ENCODE assay signal across 8 mouse cellular contexts in the genomic region with DNA sequence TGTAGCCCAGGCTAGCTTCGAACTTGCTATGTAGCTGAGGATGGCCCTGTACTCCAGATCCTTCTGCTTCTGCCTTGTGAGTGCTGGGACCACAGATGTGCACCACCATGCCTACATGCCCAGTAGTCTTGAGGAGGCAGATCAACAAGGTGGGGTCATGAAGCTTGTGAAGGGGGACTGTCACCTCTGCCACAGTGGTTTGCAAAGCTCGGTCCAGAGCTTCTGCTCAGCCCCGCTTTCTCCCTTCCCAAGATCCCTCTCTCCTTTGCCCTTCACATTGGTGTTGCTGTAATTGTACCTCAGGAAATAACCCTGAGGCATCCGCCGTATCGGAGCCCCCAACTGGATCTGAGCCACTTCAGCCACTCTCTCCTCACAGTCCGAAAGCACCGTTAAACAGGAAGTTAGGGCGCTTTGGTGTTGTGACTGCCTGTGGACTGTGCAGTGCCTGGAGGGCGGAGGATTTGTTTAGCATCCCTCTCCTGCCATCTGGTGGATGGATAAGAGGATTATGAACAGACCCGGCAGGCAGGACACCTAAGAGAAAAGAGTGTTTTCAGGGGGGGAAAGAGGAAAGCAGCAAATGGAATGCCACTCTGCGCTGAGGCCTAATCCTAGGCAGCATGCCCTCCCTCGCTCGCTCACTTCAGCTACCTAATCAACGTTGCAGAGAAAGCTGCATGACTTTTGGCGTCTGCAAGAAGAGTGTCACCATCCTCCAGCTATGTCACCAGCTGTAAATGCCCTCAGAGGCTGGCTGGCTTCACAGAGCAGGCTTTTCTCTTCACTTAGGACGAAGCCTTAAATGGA. TPM values are rescaled to one million over a fixed set of nuclear protein-coding genes. Genes with fewer than 3 reads are reported as not detected.
A peak's percentile ranks its signal among the peaks of the same experiment; 100 is the strongest.
DNase-seq lines count a peak whose midpoint lies in the region; ATAC-seq and TF ChIP-seq lines count a peak whose summit lies in the region.

No protein-coding gene starts in this region.

- no peaks in the 10 kb centered on the region for H3K4me1 ChIP-seq in intestine, postnatal 0 days (replicated peaks; ENCODE audit: control insufficient read depth, insufficient read depth, low read length)
- peaks cover 19% of the 10 kb centered on the region for H3K4me1 ChIP-seq in midbrain, embryonic 12.5 days

- peak; percentile 95 for TF ChIP-seq CTCF in intestine, postnatal 0 days (IDR thresholded peaks at IDR 0.05; ENCODE audit: low read depth)

- peak; percentile 99 for ATAC-seq in granulocyte monocyte progenitor cell, adult 5-6 weeks (replicated peaks; ENCODE audit: poor library complexity, severe bottlenecking)
- ATAC-seq in intestine, postnatal 0 days, result peak; percentile 79
- ATAC-seq in midbrain, embryonic 12.5 days (ENCODE audit: low FRiP score, low read depth), result peak; percentile 91

- H3K4me2 ChIP-seq in intestine, postnatal 0 days (replicated peaks; ENCODE audit: low read depth), result peak overlapping the region; percentile 58
- peak overlapping the region; percentile 51 for H3K4me2 ChIP-seq in midbrain, embryonic 12.5 days (replicated peaks)

- peak overlapping the region; percentile 38; the same call in 1 of the 2 replicates for H3K9ac ChIP-seq in intestine, postnatal 0 days (ENCODE audit: low read depth, low read length)
- H3K9ac ChIP-seq in midbrain, embryonic 12.5 days (replicated peaks), result 0 out of 2 replicates have a peak overlapping the region, but pooled peaks have one; percentile 37

- H3K36me3 ChIP-seq in intestine, postnatal 0 days (ENCODE audit: control insufficient read depth, insufficient read depth), result no peaks in the 10 kb centered on the region
- no peaks in the 10 kb centered on the region for H3K36me3 ChIP-seq in midbrain, embryonic 12.5 days

- 0 out of 2 replicates have a peak overlapping the region, but pooled peaks have one; percentile 12 for H3K4me3 ChIP-seq in intestine, postnatal 0 days (ENCODE audit: low read depth, low read length)
- H3K4me3 ChIP-seq in midbrain, embryonic 12.5 days, result peak overlapping the region; percentile 25; the same call in 1 of the 2 replicates

- no peaks in the 10 kb centered on the region for H3K27me3 ChIP-seq in intestine, postnatal 0 days (replicated peaks; ENCODE audit: control insufficient read depth, insufficient read depth, low read length)
- no peaks in the 10 kb centered on the region for H3K27me3 ChIP-seq in midbrain, embryonic 12.5 days

- H3K9me3 ChIP-seq in intestine, postnatal 0 days (ENCODE audit: control insufficient read depth), result no peaks in the 10 kb centered on the region
- H3K9me3 ChIP-seq in midbrain, embryonic 12.5 days, result no peaks in the 10 kb centered on the region

- intact Hi-C loops in left cerebral cortex, postnatal 4 days (cut with DNase I), result loop anchor here (5.0 kb wide), 1 partner anchor 63 kb away; no protein-coding TSS in a partner anchor

- H3K27ac ChIP-seq in intestine, postnatal 0 days (ENCODE audit: low read depth, low read length), result no peak overlapping the region
- H3K27ac ChIP-seq in midbrain, embryonic 12.5 days (replicated peaks), result peak overlapping the region; percentile 17; the same call in 1 of the 2 replicates

- WGBS in intestine, postnatal 0 days, result 20% methylated on average over 17 of the region's 17 CpGs
- 19% methylated on average over 17 of the region's 17 CpGs for WGBS in midbrain, embryonic 12.5 days

- peak; percentile 34 to 47 for DNase-seq in urinary bladder, adult 18-20 months (ENCODE audit: low spot score in 2 of 2)
- DNase-seq in urinary bladder, postnatal 10 days (ENCODE audit: low spot score), result no peak
- peak; percentile 77 for DNase-seq in embryo, embryonic 9.5 days (ENCODE audit: extremely low spot score)
- peak; percentile 70 for DNase-seq in left cerebral cortex, postnatal 4 days
- DNase-seq in skeletal muscle tissue, adult 2 months (ENCODE audit: low read depth, low spot score), result peak; percentile 70

RNA-seq across cellular contexts. Expression of gene Mmgt2, which starts 27.2 kb away (rescaled TPM):
- total RNA-seq in granulocyte monocyte progenitor cell, adult 5-6 weeks (2014; fragmentation: Nextera tagmentation), result 16.7 and 34.1 TPM in 2 replicates
- total RNA-seq in granulocyte monocyte progenitor cell, adult 5-6 weeks (2017), result 15.9 and 23.7 TPM in 2 replicates
- 62.2 and 67.7 TPM in 2 replicates for polyA plus RNA-seq in intestine, postnatal 0 days (2015; fragmentation: Nextera tagmentation; extraction: Ambion mirVana)
- total RNA-seq in left cerebral cortex, postnatal 4 days (2021), result 10 to 100 TPM; 18.1 to 19.6 TPM
- polyA plus RNA-seq in midbrain, embryonic 12.5 days (2016; fragmentation: Nextera tagmentation; extraction: Ambion mirVana), result 36.4 and 39.9 TPM in 2 replicates

RNA-seq across cellular contexts. Expression of gene Lrrc75a, which starts 27.4 kb away (rescaled TPM):
- 5.7 TPM in 2 replicates for total RNA-seq in granulocyte monocyte progenitor cell, adult 5-6 weeks (2014; fragmentation: Nextera tagmentation)
- total RNA-seq in granulocyte monocyte progenitor cell, adult 5-6 weeks (2017), result 3.6 and 5.4 TPM in 2 replicates
- 31.9 and 32.3 TPM in 2 replicates for polyA plus RNA-seq in intestine, postnatal 0 days (2015; fragmentation: Nextera tagmentation; extraction: Ambion mirVana)
- total RNA-seq in left cerebral cortex, postnatal 4 days (2021), result 10 to 100 TPM; 14.4 to 16.7 TPM
- polyA plus RNA-seq in midbrain, embryonic 12.5 days (2016; fragmentation: Nextera tagmentation; extraction: Ambion mirVana), result 12.8 and 16.6 TPM in 2 replicates

RNA-seq across cellular contexts. Expression of gene Zfp287, which starts 56.0 kb away (rescaled TPM):
- total RNA-seq in granulocyte monocyte progenitor cell, adult 5-6 weeks (2014; fragmentation: Nextera tagmentation), result 1.1 and 2.5 TPM in 2 replicates
- 0.56 and 1.9 TPM in 2 replicates for total RNA-seq in granulocyte monocyte progenitor cell, adult 5-6 weeks (2017)
- 1.5 and 2.3 TPM in 2 replicates for polyA plus RNA-seq in intestine, postnatal 0 days (2015; fragmentation: Nextera tagmentation; extraction: Ambion mirVana)
- total RNA-seq in left cerebral cortex, postnatal 4 days (2021), result 10 to 100 TPM; 23.7 to 24.4 TPM
- 20.4 and 21.1 TPM in 2 replicates for polyA plus RNA-seq in midbrain, embryonic 12.5 days (2016; fragmentation: Nextera tagmentation; extraction: Ambion mirVana)

Comparison
In these comparisons a context has a peak if more than half of its experiments do, and no peak if none do; other contexts are left out.
1. RNA of gene Zfp287, which starts 56.0 kb away (total RNA-seq): 23.7 to 24.4 TPM in left cerebral cortex, postnatal 4 days; 0.56 to 2.5 TPM in granulocyte monocyte progenitor cell, adult 5-6 weeks; every median in the first group is over 4 times any median in the second.
2. Peak in every context shown above with its lines, with median percentiles within 50 percentile points of each other: ATAC-seq.